Mouse (Mus musculus) testis, adult 2 months (tissue): ENCODE data around the gene Brk1.

Experiments used
- CTCF ChIP-seq: fragments of 200-500 bp; IDR thresholded peaks from 2 replicates; pipeline ENCODE4 v1.5.1; 2012; ENCODE audit warnings: low read depth, mild to moderate bottlenecking, inconsistent platforms, low read length, moderate library complexity; ENCODE audit not compliant: control insufficient read depth, insufficient read depth, insufficient replicate concordance
- POLR2A ChIP-seq: fragments of 200-500 bp; IDR thresholded peaks from 2 replicates; pipeline ENCODE4 v1.6.1; 2012; ENCODE audit warnings: low read depth, mild to moderate bottlenecking, inconsistent platforms, low read length, moderate library complexity; ENCODE audit not compliant: control insufficient read depth

DNA sequence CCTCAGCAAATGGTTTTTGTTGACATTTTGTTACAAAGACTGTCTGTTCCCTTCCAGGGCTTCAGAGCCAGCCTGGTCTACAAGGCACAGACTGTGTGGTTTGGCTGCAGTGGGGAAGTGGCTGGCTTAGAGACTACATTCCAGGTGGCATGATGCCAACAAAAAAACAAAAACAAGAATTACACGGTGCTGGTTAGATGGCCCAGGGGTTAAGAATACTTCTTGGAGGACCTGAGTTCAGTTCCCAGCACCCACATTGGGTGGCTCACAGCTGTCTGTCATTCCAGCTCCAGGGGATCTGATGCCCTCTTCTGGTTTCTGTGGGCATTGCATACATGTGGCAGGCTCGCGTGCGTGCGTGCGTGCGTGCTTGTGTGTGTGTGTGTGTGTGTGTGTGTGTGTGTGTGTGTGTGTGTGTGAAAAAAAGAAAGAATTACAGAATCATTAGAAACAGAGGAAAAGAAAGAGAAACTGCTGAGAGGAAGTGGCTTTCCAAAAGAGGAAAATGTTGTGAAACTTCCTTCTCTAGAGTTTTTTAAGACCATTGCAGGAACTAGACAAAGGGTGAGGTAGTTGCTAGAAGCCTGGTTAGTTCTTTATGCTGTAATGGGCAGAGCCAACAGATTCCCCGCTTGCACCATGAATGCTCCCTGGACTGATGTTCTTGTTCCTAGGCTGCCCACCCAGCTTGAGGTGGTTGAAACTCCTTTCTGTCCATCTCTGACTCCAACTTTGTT, 58.6 kb downstream of the Brk1 start:
- no peak; the same call in 1 of the 2 replicates for TF ChIP-seq CTCF
- TF ChIP-seq POLR2A, result no peak
